Mouse (Mus musculus) midbrain, embryonic 11.5 days (tissue): ENCODE measurements at regions not wholly inside any gene's neighbourhood (a gene's known extent, or its start where the extent isn't known, plus 50 kb on each side); places are given as distances from the start of the nearest gene placed in this dataset.

Experiments used
- ATAC-seq: fragments of 200-750 bp; cut with Nextera tagmentation; 2 replicates; pipeline ENCODE4 v1.8.0; 2017; ENCODE audit warnings: moderate TSS enrichment, moderate library complexity; ENCODE audit not compliant: low FRiP score
- DNase-seq: peaks from one replicate; pipeline ENCODE4 v3.0.0; 2015; ENCODE audit warnings: low spot score; ENCODE audit errors: missing footprints
- H3K27ac ChIP-seq: fragments of 300-500 bp; sonication (generic); 2 replicates; pipeline ENCODE4 v1.5.1; 2014; ENCODE audit warnings: low read depth, low read length
- H3K27me3 ChIP-seq: fragments of 300-500 bp; sonication (generic); 2 replicates; pipeline ENCODE4 v1.6.1; 2014; ENCODE audit warnings: mild to moderate bottlenecking, low read length, moderate library complexity, mixed read lengths; ENCODE audit not compliant: control insufficient read depth, insufficient read depth
- H3K36me3 ChIP-seq: fragments of 300-500 bp; sonication (generic); 2 replicates; pipeline ENCODE4 v1.6.1; 2014; ENCODE audit warnings: mild to moderate bottlenecking, low read length, moderate library complexity, mixed read lengths; ENCODE audit not compliant: control insufficient read depth, insufficient read depth
- H3K4me1 ChIP-seq: fragments of 300-500 bp; sonication (generic); 2 replicates; pipeline ENCODE4 v1.6.1; 2014; ENCODE audit warnings: low read length; ENCODE audit not compliant: control insufficient read depth, insufficient read depth
- H3K4me2 ChIP-seq: fragments of 300-500 bp; sonication (generic); 2 replicates; pipeline ENCODE4 v1.6.1; 2014; ENCODE audit warnings: mild to moderate bottlenecking, moderate library complexity
- H3K4me3 ChIP-seq: fragments of 300-500 bp; sonication (generic); 2 replicates; pipeline ENCODE4 v1.5.1; 2014; ENCODE audit warnings: low read depth, low read length
- H3K9ac ChIP-seq: fragments of 300-500 bp; sonication (generic); 2 replicates; pipeline ENCODE4 v1.6.1; 2014; ENCODE audit warnings: low read length
- H3K9me3 ChIP-seq: fragments of 300-500 bp; sonication (generic); 2 replicates; pipeline ENCODE4 v1.6.1; 2016; ENCODE audit warnings: low read length; ENCODE audit not compliant: control insufficient read depth
- WGBS: fragments of 180-500 bp; shearing (Covaris S2); extraction: QIAGEN DNeasy Blood & Tissue Kit; methylation state at CpG from one replicate; pipeline ENCODE4 v1.1.7; 2014; 5-methylcytosine and 5-hydroxymethylcytosine counted together

DNA sequence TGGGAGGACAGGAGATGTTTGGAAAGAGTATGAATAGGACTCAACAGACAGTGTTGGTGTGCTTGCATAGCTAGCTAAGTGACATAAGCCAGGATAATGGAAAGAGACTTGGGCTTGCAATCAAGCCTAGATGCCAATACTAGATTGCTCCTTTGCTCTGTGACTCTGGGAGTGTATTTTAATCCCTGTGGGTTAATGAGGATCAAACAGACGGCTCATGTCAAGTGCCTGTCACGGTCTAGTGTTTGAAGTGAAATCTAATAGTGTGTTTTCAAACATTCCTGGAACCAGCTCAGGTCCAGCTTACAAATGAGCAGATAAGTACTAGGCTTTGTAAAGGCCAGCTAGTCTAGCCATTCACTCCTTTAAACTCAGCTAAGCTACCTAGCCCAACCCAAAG, 64.1 kb upstream of the Ranbp3l start:
- H3K4me1 ChIP-seq, result no peaks in the 10 kb centered on the region
- ATAC-seq, result no peak
- no peak overlapping the region for H3K4me2 ChIP-seq
- no peaks in the 10 kb centered on the region for H3K9me3 ChIP-seq
- H3K27ac ChIP-seq, result no peak overlapping the region
- 49% methylated on average over 2 of the region's 2 CpGs for WGBS
- H3K27me3 ChIP-seq, result no peaks in the 10 kb centered on the region
- no peak for DNase-seq
- H3K9ac ChIP-seq, result no peak overlapping the region
- no peak overlapping the region for H3K4me3 ChIP-seq
- no peaks in the 10 kb centered on the region for H3K36me3 ChIP-seq

DNA sequence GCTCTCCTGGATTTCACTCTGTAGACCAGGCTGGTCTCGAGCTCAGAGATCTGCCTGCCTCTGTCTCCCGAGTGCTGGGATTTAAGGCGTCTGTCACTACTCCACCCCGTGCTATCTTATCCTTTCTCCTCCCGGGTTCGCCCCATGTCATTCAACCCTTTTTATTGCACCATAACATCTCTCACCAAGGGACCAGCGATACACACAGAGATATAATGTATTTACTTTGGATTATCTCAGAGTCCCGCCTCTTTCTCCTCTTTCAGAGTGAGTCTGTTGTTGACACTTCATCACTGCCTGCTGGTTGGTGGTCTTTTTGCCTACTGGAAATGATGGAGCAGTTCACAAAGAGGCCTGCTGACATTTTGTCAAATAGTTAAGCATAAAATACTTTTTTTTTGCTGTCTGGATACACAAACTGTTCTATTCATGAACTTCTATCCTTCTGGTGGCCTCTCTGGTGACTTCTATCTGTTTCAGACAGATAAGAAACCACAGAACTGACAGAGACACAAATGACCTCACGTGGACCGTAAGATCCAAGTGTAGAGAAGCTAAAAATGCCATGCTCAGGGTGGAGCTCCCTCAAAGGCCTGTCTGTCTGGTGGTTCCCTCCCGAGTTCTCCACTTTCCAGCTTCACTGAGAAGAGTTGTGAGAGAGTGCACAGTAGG, 70.1 kb upstream of the Ranbp3l start:
- H3K4me2 ChIP-seq, result no peak overlapping the region
- H3K4me3 ChIP-seq, result no peak overlapping the region
- no peak overlapping the region for H3K9ac ChIP-seq
- DNase-seq, result no peak
- no peaks in the 10 kb centered on the region for H3K4me1 ChIP-seq
- no peak overlapping the region for H3K27ac ChIP-seq
- H3K27me3 ChIP-seq, result no peaks in the 10 kb centered on the region
- 90% methylated on average over 11 of the region's 11 CpGs for WGBS
- no peaks in the 10 kb centered on the region for H3K9me3 ChIP-seq
- H3K36me3 ChIP-seq, result no peaks in the 10 kb centered on the region
- no peak for ATAC-seq

DNA sequence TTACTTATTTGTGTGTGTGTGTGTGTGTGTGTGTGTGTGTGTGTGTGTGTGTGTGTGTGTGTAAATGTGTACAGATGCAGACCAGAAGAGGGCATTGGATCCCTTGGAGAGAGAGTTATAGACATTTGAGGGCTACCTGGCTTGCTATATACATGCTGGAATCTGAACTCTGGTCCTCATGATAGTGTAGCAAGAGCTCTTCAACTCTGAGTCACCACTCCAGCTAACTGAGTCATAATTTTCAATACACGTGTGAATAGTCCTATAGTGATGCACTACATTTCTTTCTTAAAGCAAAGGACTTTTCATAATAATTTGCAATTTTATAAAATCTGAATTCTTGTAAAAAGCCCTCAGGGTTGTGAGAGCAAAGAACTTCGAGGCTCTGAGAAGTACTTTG, 70.9 kb upstream of the Ranbp3l start:
- 90% methylated on average over 2 of the region's 2 CpGs for WGBS
- H3K36me3 ChIP-seq, result no peaks in the 10 kb centered on the region
- no peaks in the 10 kb centered on the region for H3K27me3 ChIP-seq
- H3K27ac ChIP-seq, result no peak overlapping the region
- H3K4me1 ChIP-seq, result no peaks in the 10 kb centered on the region
- no peaks in the 10 kb centered on the region for H3K9me3 ChIP-seq
- ATAC-seq, result no peak
- H3K4me2 ChIP-seq, result no peak overlapping the region
- no peak for DNase-seq
- no peak overlapping the region for H3K9ac ChIP-seq
- H3K4me3 ChIP-seq, result no peak overlapping the region

DNA sequence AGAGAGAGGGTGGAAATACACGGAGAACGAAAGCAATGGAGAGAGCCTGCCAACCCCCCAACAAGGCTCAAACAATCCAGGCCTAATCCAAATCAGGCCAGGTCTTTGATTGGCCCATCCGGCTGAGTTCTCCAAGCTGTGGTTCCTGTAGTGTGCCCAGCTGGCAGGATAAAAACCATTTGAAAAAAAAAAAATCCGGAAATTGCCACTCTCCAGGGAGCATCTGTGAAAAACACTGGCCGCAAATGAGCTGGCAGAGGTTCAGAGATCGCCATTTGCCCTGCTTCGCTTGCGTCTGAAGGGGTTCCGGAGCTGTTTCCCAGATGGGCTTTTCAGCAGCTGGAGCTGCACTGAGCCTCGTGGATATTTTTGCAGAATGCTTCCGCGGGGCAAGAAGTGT, 71.4 kb upstream of the Ranbp3l start:
- Histone ChIP-seq H3K27me3 (no peaks in the 10 kb centered on the region), H3K9ac (no peak overlapping the region), H3K27ac (no peak overlapping the region), H3K4me3 (no peak overlapping the region), H3K36me3 (no peaks in the 10 kb centered on the region), H3K4me2 (no peak overlapping the region), H3K4me1 (no peaks in the 10 kb centered on the region), H3K9me3 (no peaks in the 10 kb centered on the region)
- no peak for ATAC-seq
- DNase-seq, result no peak
- WGBS, result 81% methylated on average over 12 of the region's 12 CpGs

DNA sequence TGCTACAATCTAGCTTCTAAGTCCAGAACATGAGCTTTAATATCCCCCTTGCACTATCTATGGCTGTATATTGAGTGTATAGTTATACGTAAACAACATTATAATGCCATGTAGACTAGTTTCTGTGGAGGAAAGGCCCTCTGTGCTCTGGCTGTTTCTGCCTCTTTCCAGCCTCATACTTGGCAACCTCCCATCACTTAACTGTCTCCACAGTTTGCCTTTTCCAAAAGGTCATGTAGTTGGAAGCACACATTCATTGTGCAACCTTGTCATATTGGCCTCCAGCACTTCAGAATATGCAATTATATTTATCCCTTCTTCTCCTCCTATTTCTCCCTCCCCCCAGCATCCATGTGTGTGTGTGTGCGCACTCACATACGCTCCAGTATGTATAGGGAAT, 82.2 kb upstream of the Ranbp3l start:
- WGBS, result 98% methylated on average over 3 of the region's 3 CpGs
- Histone ChIP-seq H3K27me3 (no peaks in the 10 kb centered on the region), H3K36me3 (no peaks in the 10 kb centered on the region), H3K9me3 (no peaks in the 10 kb centered on the region), H3K27ac (no peak overlapping the region), H3K9ac (no peak overlapping the region), H3K4me1 (no peaks in the 10 kb centered on the region; the same call in 1 of the 2 replicates), H3K4me2 (no peak overlapping the region), H3K4me3 (no peak overlapping the region)
- DNase-seq, result no peak
- ATAC-seq, result no peak

DNA sequence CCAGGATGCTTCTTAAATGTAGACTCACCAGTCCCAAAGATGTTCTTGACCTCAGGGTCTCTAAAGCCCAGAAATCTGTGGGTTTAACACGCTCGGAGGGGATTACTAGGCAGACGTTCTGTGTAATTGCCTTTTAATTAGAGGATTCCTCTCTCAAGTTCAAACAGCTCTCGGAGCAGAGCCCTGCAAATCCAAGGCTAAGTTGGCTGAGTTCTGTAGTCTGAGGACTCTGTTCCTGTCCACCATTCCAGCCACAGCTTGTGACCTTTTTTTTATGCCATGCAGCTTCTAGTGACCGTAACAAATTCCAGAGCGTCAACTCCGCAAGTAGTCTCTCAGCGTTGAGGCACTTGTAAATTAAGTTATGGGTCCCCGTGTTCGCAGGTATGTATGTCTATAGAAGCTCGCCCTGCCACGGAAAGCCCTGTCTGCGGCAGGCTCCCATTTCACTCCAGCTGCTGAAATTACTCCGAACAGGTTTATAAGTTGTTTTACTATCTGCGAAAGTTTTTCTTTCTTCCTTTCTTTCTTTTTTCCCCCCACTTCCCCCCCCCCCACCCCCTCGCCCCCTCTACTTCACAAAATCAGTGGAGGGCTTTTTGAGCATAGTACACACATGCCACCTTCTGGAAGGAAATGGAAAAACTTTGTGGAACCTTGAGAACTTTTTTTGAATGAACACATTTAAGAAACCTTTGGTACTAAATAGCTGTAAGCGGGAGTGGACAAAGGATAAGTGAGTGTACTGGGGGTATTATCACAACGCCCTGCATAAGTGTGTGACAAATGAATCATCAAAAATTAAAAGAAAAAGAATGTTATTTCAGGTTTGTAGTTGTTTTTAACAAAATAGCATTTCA, 82.9 kb upstream of the Ranbp3l start:
- no peak overlapping the region for H3K4me2 ChIP-seq
- no peaks in the 10 kb centered on the region for H3K36me3 ChIP-seq
- H3K27ac ChIP-seq, result no peak overlapping the region
- H3K9ac ChIP-seq, result no peak overlapping the region
- DNase-seq (peak; percentile 84), ATAC-seq (0 out of 2 replicates have a peak, but pooled peaks have one; percentile 46)
- no peaks in the 10 kb centered on the region; the same call in 1 of the 2 replicates for H3K4me1 ChIP-seq
- H3K9me3 ChIP-seq, result no peaks in the 10 kb centered on the region
- H3K27me3 ChIP-seq, result no peaks in the 10 kb centered on the region
- 64% methylated on average over 18 of the region's 18 CpGs for WGBS
- no peak overlapping the region for H3K4me3 ChIP-seq

DNA sequence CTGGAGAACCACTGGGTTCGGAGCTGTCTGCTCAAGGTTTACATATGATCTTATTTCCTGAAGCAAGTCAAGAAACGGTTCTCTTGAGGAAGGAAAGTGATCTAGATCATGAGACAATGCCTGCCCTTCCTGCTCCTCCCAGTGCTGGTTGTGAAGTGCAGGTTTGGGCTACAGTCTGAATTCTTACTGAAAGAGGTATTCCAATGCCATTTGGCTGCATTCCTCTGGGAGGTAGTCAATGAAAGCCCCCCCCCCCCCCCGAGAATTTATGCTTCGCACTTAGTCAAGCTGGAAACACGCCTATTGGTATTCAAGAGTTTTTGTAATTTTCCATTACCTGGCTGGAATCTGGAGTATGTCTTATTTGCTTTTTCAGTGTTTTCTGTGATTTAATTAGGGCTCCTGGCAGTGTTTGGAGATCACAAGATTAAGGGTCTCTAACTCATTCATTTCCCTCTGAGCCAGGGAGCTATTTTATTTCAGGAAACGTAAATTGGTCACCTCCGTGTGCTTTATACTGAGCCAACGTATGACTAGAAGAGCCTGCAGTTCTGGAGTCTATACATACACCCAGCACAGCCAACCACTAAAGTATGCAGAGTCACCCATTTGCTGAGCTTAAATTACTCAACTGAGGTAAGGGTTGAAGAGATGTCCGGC, 84.7 kb upstream of the Ranbp3l start:
- Histone ChIP-seq H3K36me3 (no peaks in the 10 kb centered on the region), H3K27me3 (no peaks in the 10 kb centered on the region), H3K27ac (no peak overlapping the region), H3K4me3 (no peak overlapping the region), H3K9ac (no peak overlapping the region), H3K9me3 (no peaks in the 10 kb centered on the region), H3K4me1 (no peaks in the 10 kb centered on the region; the same call in 1 of the 2 replicates), H3K4me2 (no peak overlapping the region)
- ATAC-seq (no peak), DNase-seq (no peak)
- WGBS, result 87% methylated on average over 9 of the region's 9 CpGs

DNA sequence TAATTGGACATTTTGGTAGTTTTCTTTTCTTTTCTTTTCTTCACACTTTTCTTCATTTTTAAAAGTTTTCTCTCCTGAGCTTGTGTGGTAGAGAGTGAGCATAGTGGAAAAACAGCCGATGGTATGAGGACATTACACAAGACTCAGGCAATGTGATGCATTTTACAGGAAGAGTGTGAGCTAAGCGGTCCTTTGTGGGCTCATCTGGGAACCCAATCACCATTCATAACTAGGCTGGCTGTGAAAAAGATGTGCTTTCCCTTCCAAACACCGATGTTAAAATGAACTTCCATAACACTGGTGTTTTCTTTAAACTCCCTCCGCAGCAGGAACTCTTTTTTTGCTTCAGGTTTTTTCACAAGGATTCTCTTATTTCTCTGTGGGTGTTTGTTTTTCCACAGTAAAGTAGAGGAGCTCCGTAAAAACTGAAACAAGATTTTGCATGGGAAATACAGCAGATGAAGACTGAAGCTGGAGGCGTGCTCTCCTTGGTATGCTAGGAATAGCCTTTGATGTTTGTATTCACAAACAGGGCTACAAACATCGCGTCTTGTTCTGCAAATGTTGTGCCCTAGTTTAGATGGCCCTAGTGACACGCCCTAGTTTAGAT, 92.8 kb upstream of the Ranbp3l start:
- Histone ChIP-seq H3K36me3 (no peaks in the 10 kb centered on the region), H3K4me3 (no peak overlapping the region), H3K27me3 (no peaks in the 10 kb centered on the region), H3K9me3 (no peaks in the 10 kb centered on the region), H3K4me1 (no peaks in the 10 kb centered on the region), H3K9ac (no peak overlapping the region), H3K4me2 (no peak overlapping the region), H3K27ac (no peak overlapping the region)
- DNase-seq, result no peak
- WGBS, result 79% methylated on average over 9 of the region's 9 CpGs
- ATAC-seq, result no peak
